Mouse (Mus musculus) forebrain, embryonic 16.5 days (tissue): ENCODE results near the gene Fyttd1. TPM values are rescaled to one million over a fixed set of nuclear protein-coding genes. Genes with fewer than 3 reads are reported as not detected.
A peak's percentile ranks its signal among the peaks of the same experiment; 100 is the strongest.

Experiments
- ATAC-seq: fragments of 200-750 bp; cut with Nextera tagmentation; 2 replicates; pipeline ENCODE4 v1.8.0; 2017; ENCODE audit warnings: mild to moderate bottlenecking, moderate library complexity
- H3K27ac ChIP-seq: fragments of 300-500 bp; sonication (generic); 2 replicates; pipeline ENCODE4 v1.5.1; 2014; ENCODE audit warnings: low read length, control low read depth
- H3K27me3 ChIP-seq: fragments of 300-500 bp; sonication (generic); replicated peaks from 2 replicates; pipeline ENCODE4 v1.6.1; 2014; ENCODE audit warnings: low read length; ENCODE audit not compliant: control insufficient read depth, insufficient read depth
- H3K36me3 ChIP-seq: fragments of 300-500 bp; sonication (generic); 2 replicates; pipeline ENCODE4 v1.6.1; 2014; ENCODE audit not compliant: control insufficient read depth, insufficient read depth
- H3K4me1 ChIP-seq: fragments of 300-500 bp; sonication (generic); replicated peaks from 2 replicates; pipeline ENCODE4 v1.6.1; 2014; ENCODE audit warnings: low read length; ENCODE audit not compliant: control insufficient read depth, insufficient read depth
- H3K4me2 ChIP-seq: fragments of 300-500 bp; sonication (generic); 2 replicates; pipeline ENCODE4 v1.6.1; 2014; ENCODE audit warnings: mild to moderate bottlenecking, low read length, control low read depth
- H3K4me3 ChIP-seq: fragments of 300-500 bp; sonication (generic); replicated peaks from 2 replicates; pipeline ENCODE4 v1.5.1; 2014; ENCODE audit warnings: mild to moderate bottlenecking, low read length, control low read depth
- H3K9ac ChIP-seq: fragments of 300-500 bp; sonication (generic); replicated peaks from 2 replicates; pipeline ENCODE4 v1.6.1; 2014; ENCODE audit warnings: low read depth, low read length, control low read depth
- H3K9me3 ChIP-seq: fragments of 300-500 bp; sonication (generic); 2 replicates; pipeline ENCODE4 v1.6.1; 2016; ENCODE audit warnings: low read length; ENCODE audit not compliant: control insufficient read depth
- WGBS: fragments of 180-500 bp; shearing (Covaris S2); extraction: QIAGEN DNeasy Blood & Tissue Kit; methylation state at CpG from one replicate; pipeline ENCODE4 v1.1.7; 2014; 5-methylcytosine and 5-hydroxymethylcytosine counted together
- polyA plus RNA-seq: library from polyadenylated mRNA; unstranded; fragments of >200 nt; fragmentation: Nextera tagmentation; extraction: Ambion mirVana; gene quantifications from 2 replicates; pipeline ENCODE4 v1.2.1, GENCODE M21; 2015

Fyttd1 gene
- polyA plus RNA-seq, 1 experiment from 2014 or later: 119 TPM

DNA sequence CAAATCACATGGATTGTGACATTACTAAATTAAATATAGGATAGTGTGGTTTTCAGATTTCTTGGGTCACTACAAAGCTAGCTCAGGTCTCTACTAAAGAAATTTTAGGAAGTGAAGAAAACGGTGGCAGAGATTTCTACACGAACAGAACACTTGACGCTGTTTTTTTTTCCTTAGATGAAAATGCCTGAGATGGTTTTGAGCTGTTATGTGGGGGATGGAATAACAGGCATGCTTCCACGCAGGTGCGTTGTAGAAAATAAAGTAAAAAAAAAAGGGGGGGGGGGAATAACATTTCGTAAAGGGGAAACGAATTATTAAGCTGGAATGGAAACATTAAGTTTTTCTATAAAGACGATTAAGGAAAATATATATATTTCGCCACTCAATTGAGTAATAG lies 469 bp upstream of the Fyttd1 start:
- Histone ChIP-seq H3K4me2 (peak overlapping the region; percentile 63), H3K4me3 (peak overlapping the region; percentile 71), H3K36me3 (no peaks in the 10 kb centered on the region), H3K9me3 (no peaks in the 10 kb centered on the region), H3K27me3 (no peaks in the 10 kb centered on the region), H3K9ac (peak overlapping the region; percentile 94), H3K4me1 (peaks cover 18% of the 10 kb centered on the region), H3K27ac (no peak overlapping the region)
- ATAC-seq: no peak
- WGBS: 26% methylated on average over 9 of the region's 9 CpGs

DNA sequence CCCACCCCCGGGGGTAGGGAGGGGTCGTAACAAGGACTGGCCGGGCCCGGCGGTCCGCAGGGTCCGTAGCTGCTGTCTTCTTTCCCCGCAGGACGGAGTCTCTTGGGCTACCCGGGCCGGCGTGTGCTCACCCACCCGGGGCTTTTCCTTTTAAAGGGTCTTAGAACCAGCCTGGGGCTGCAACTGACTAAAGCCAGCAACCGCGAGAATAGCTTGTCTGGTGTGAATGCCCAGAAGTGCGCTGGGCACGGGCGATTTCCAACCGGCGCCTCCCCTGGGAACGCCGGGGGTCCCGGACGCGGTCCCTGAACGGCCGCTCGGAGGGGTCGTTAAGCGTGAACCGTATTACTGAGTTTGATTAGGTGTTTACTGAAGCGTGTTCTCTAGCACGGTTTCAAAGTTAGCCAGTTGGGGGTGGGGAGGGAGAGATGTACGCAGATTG lies 878 bp downstream of the Fyttd1 start:
- Histone ChIP-seq H3K27me3 (no peaks in the 10 kb centered on the region), H3K27ac (no peak overlapping the region), H3K4me1 (peaks cover 19% of the 10 kb centered on the region), H3K4me3 (peak overlapping the region; percentile 71), H3K4me2 (peak overlapping the region; percentile 92), H3K9ac (peak overlapping the region; percentile 94), H3K9me3 (no peaks in the 10 kb centered on the region), H3K36me3 (no peaks in the 10 kb centered on the region)
- ATAC-seq: peak; percentile 17
- WGBS: under 1% methylated on average over 34 of the region's 34 CpGs

DNA sequence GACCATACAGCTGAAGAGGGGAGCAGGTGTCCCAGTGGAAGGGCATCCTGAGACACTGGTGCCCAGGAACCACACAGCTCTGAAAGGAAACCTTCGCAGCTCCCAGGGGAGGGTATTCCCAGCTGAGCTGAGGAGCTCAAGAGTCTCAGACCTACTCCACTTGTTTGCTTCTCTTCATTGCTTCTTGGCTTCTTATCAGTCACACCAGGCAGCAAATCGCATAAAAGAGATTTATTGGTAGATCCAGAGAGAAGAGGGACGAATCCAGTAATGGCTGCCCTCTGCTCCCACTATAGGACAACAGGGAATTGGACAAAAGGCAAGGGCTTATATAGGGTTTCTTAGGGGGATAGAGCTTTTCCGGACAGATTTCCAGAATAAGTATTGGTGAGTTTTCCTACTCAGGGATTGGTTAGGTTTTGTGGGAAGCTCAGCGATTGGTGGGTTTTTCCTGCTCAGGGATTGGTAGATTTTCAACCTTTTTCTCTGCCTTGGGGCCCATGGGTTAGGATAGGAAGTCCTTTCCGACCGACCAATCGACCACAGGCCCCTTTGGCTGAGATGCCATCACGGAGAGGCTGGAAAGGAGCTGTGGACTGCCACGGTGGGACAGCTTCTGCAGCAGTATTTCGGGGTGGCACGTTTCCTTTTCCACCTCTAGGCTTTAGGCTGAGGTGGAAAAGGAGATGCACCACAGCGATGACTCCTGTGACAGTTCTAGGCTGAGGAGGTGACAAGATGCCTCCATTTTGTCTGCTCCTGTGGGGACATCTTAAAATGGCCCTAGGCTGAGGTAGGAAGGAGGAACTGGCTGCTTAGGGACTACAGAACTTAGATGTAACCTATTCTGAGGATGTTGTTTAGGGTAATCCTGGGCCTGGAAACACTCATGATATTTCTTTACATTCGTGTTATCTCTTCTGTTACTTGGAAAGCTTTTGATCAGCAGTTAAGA lies 1.9 kb downstream of the Fyttd1 start:
- Histone ChIP-seq H3K9ac (no peak overlapping the region), H3K4me2 (peak overlapping the region; percentile 92), H3K27ac (no peak overlapping the region), H3K4me1 (peaks cover 19% of the 10 kb centered on the region), H3K36me3 (no peaks in the 10 kb centered on the region), H3K4me3 (peak overlapping the region; percentile 71), H3K27me3 (no peaks in the 10 kb centered on the region), H3K9me3 (no peaks in the 10 kb centered on the region)
- no peak for ATAC-seq
- WGBS: 84% methylated on average over 14 of the region's 14 CpGs

DNA sequence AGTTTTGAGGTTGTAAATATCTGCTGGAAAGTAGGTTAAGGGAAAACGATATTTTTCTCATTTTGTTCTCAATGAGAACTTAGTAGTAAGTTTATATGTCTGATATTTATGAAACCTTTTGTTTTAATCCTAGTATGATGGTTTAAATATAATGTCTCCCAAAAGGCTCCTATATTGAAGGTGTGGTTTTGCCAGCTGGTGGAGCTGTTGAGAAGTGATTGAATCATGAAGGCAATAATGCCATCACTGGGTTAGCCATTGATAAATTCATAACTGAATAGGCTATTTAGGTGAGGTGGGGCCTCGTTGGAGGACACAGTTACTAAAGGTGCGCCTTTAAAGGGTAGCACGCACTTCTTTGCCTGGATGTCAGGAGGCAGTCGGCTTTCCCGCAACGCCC lies 4.2 kb downstream of the Fyttd1 start:
- Histone ChIP-seq H3K9me3 (no peaks in the 10 kb centered on the region), H3K36me3 (peaks cover 2% of the 10 kb centered on the region; the same call in 1 of the 2 replicates), H3K4me3 (no peak overlapping the region), H3K4me1 (peaks cover 19% of the 10 kb centered on the region), H3K27me3 (no peaks in the 10 kb centered on the region), H3K9ac (no peak overlapping the region), H3K27ac (no peak overlapping the region), H3K4me2 (no peak overlapping the region)
- 77% methylated on average over 7 of the region's 7 CpGs for WGBS
- no peak for ATAC-seq

DNA sequence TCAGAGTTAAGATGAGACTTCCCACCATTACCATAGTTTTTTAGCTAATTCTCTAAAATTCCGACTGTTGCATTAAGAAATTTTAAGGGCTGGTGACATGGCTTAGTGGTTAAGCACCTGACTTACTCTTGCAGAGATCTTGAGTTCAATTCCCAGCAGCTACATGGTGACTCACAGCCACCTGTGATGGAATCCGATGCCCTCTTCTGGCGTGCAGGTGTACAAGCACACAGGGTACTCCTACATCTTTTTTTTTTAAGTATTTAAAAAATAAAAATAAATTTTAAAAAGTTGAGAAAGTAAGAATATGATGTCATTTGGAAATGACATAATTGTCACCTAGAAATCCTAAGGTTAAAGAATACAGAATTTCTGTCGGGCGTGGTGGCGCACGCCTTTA lies 10.7 kb downstream of the Fyttd1 start:
- Histone ChIP-seq H3K27ac (no peak overlapping the region), H3K4me1 (no peaks in the 10 kb centered on the region), H3K36me3 (peaks cover 15% of the 10 kb centered on the region), H3K9me3 (no peaks in the 10 kb centered on the region), H3K4me3 (no peak overlapping the region), H3K27me3 (no peaks in the 10 kb centered on the region), H3K9ac (no peak overlapping the region), H3K4me2 (no peak overlapping the region)
- ATAC-seq: no peak
- WGBS: 87% methylated on average over 7 of the region's 7 CpGs

DNA sequence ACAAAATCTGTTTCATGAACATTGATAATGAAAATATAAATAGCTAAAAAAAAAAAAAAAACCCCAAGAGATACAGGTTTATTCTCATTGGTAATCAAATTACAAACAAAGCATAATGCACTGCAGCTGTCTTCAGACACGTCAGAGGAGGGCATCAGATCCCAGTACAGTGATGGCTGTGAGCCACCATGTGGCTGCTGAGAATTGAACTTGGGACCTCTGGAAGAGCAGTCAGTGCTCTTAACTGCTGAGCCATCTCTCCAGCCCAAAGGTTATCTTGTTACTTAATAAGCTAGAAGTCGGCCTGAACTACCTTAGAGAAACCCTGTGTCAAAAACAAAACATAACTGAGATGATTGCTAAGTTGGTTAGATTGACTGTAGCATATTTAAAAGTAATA lies 12.6 kb downstream of the Fyttd1 start:
- Histone ChIP-seq H3K27me3 (no peaks in the 10 kb centered on the region), H3K4me3 (no peak overlapping the region), H3K9me3 (no peaks in the 10 kb centered on the region), H3K4me2 (no peak overlapping the region), H3K36me3 (peaks cover 15% of the 10 kb centered on the region), H3K9ac (no peak overlapping the region), H3K4me1 (no peaks in the 10 kb centered on the region), H3K27ac (no peak overlapping the region)
- 68% methylated on average over 2 of the region's 2 CpGs for WGBS
- no peak for ATAC-seq

DNA sequence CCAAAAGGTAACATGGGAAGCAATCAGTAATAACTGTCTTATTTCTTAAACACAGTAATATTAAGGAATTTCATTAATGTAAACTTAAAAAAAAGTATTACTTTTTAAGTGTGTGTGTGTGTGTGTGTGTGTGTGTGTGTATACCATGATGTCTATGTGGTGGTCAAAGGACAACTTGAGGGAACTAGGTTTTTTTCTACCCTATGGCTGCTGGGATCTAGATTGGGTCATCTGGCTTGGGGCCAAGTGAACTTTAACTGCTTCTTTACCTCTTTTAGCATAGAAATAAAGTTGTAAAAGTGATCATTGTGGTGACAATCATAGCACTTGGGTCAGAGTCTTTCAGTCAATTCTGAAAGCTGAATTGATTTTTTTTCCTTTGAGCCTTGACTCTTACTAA lies 18.8 kb downstream of the Fyttd1 start:
- Histone ChIP-seq H3K4me1 (no peaks in the 10 kb centered on the region), H3K9me3 (no peaks in the 10 kb centered on the region), H3K4me3 (no peak overlapping the region), H3K4me2 (no peak overlapping the region), H3K27me3 (no peaks in the 10 kb centered on the region), H3K9ac (no peak overlapping the region), H3K27ac (no peak overlapping the region), H3K36me3 (peaks cover 22% of the 10 kb centered on the region)
- ATAC-seq: no peak

DNA sequence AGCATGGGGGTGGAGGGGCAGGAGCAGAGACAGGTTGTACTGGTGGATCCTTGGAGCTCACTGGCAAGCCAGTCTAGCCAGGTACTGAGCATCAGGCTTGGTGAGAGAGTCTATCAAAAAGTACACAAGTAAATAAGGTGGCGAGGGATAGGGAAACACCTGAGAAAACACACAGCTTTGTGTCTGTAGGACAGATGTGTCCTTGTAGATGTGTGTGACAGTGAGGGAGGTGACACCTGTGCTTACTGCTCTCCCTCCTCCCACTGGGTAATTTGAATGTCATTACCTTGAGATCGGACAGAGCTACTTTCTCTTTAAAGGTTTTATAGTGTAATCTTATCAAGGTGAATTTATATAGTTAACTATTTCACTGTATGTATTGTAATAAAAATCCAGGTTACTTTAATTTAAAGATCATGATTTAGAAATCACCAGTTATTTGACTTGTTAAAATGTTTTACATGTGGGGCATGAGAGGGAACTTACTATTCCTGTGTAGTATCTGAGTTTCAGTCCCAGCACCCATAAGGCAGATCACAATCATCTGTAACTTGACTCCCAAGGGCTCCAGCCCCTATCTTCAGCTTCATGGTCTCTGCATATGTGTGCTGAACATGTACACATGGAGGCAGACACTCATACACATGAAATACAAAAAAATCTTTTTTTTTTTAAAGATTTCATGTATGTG lies 24.2 kb downstream of the Fyttd1 start:
- peaks cover 14% of the 10 kb centered on the region; the same call in 1 of the 2 replicates for H3K36me3 ChIP-seq
- no peak overlapping the region for H3K4me2 ChIP-seq
- H3K27ac ChIP-seq: no peak overlapping the region
- H3K4me1 ChIP-seq: no peaks in the 10 kb centered on the region
- H3K9ac ChIP-seq: no peak overlapping the region
- no peaks in the 10 kb centered on the region for H3K9me3 ChIP-seq
- no peaks in the 10 kb centered on the region for H3K27me3 ChIP-seq
- 85% methylated on average over 2 of the region's 2 CpGs for WGBS
- no peak for ATAC-seq
- no peak overlapping the region for H3K4me3 ChIP-seq

DNA sequence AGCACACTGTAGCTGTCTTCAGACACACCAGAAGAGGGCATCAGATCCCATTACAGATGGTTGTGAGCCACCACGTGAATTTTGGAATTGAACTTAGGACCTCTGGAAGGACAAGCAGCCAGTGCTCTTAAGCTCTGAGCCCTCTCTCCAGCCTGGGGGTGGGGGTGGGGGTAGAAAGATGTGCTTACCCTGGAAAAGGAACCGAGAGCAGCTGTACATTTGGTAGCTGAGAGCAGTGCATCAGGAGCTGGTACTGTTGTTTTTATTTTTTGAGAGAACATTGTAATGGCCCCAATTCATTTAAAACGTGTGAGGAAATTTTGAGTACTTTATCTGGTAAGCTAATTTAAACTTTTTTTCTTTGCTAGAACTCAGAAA lies 24.7 kb downstream of the Fyttd1 start:
- 68% methylated on average over 3 of the region's 3 CpGs for WGBS
- Histone ChIP-seq H3K9ac (no peak overlapping the region), H3K36me3 (peaks cover 14% of the 10 kb centered on the region; the same call in 1 of the 2 replicates), H3K4me3 (no peak overlapping the region), H3K4me1 (no peaks in the 10 kb centered on the region), H3K9me3 (no peaks in the 10 kb centered on the region), H3K4me2 (no peak overlapping the region), H3K27me3 (no peaks in the 10 kb centered on the region), H3K27ac (no peak overlapping the region)
- no peak for ATAC-seq
